Mouse (Mus musculus): ENCODE measurements at regions not wholly inside any gene's neighbourhood (a gene's known extent, or its start where the extent isn't known, plus 50 kb on each side); places are given as distances from the start of the nearest gene placed in this dataset.

GRCm38 (mm10) chr17:15291626-15292025, 85.0 kb downstream of the Dll1 start:
- TF ChIP-seq GATA1 (IDR thresholded peaks at IDR 0.05; ENCODE audit: borderline replicate concordance, low read length) (no peak), FLI1 (IDR thresholded peaks at IDR 0.05; ENCODE audit: low read length) (no peak)

Measured in megakaryocyte, embryonic 14.5 days (primary cell).